Mouse (Mus musculus) kidney, postnatal 25 days (tissue): ENCODE data around the gene Myh11.

Experiments
- DNase-seq, 2 experiments: peaks; one replicate each; pipeline ENCODE4 v3.0.0; 2021; ENCODE audit warnings: mixed read lengths in 2 of 2

Gene Myh11

GRCm38 (mm10) chr16:14291223-14291622, at the start of gene Myh11:
Gene Myh11 (minus strand): TSS chr16:14291372.
- peak; percentile 77 to 80 for DNase-seq

DNA sequence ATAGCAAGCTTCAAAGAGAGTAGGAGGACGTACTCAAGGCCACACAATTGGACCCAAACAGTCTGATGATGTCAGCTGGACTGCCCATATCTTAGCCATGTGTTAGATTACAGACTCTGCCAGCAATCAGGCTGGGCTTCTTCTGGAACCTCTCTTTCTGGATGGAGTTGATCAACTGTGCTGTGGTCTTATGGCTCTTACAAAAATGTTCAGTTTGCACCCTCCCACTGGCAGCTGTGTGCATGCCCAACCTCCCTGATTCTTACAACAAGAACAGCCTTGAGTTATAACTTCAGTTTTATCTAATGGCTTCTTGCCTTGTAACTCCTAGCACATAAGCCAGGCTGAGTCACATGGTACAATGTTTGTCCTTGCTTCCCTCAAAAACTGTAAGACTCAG, 37.0 kb upstream of the Myh11 start:
- DNase-seq: no peak

GRCm38 (mm10) chr16:14320494-14320893, 29.3 kb upstream of the Myh11 start:
- DNase-seq: no peak

DNA sequence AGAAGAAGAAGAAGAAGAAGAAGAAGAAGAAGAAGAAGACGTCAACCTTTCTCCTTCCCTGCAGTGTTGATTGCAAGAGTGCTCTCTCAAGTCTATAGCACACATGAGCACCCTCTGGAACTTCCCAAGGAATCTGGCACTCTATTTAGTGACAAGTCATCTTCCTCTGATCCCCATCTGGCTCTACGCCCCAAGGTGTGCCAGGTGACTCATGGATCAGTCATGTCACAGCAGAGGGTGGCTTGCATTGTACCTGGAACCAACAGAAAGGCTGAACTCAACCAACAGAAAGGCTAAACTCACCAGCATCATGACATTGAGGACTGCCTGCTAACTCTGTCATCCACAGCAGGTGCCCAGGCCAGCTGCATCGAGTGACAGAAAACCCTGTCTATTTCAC, 28.5 kb upstream of the Myh11 start:
- no peak for DNase-seq

DNA sequence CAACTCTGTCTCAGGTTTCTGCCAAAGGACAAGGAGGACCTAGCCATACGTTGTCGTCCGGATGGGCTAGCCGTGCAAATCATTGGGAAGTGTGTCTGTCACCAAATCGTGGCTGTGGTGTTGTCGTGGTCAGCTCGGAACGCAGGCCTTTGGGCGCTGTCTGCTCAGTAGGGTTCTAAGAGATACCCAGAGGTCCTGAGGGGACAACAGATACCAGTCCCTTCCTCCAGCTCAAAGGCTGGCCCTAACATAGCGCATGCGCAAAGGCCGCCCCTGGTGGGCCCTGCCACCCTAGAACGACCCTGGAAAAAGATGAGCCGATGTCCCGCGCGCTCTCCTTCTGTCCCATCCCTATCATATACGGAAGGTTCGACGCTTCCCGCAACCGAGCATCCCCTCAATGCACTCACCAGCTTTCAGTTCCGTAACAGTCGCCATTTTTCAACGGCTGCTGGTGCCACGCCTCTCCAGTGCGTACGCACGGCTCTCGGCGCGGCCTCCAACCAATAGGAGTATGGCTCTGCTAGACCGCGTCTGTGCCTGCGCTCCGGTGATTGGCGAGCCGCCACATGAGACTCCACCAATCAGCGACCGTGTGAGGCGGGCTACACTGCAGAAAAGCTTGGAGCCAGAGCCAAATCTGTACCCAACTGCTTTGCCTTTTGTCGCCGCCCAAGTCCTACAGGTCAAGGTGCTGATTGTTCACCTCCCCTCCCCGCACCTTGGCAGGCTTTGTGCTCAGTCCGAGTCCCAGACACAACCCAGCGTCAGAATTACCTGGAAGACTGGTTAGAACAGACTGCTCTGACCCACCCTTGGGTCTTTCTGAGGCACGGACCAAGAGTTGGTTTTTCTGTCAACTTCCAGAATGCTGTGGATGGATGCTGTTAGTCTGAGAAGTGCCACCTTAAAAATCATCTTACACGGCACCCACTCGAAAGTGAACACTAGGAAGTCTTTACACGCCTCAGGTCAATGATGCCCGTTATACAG, 26.0 kb upstream of the Myh11 start, which contains the start of gene Fopnl:
Fopnl (minus strand) TSS at position 522 of the 993 bp plus-strand sequence.
- DNase-seq: peak; percentile 99

DNA sequence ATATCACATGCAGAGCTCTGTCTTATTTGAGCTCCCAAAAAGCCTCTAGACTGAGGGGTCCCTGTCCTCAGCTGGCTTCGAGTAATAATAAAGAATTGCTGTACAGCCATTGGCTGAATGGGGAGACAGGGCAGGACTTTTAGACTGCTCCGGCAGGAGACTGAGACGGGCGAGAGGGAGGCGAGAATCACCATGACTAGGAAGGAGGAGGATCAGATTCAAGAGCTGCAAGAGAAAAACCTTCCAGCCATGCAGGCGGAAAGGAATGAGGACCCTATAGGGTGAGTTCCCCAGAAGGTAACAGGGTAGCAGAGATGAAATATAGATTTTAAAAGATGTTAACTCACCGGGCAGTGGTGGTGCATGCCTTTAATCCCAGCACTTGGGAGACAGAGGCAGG, 21.7 kb upstream of the Myh11 start:
- DNase-seq: no peak

- DNase-seq: peak in 1 of 2 experiments; percentile 35
Measured at GRCm38 (mm10) chr16:14311371-14311770, 20.2 kb upstream of the Myh11 start.

GRCm38 (mm10) chr16:14309833-14310232, 18.7 kb upstream of the Myh11 start:
- DNase-seq: no peak

- DNase-seq: no peak
Measured at GRCm38 (mm10) chr16:14308245-14309073, 17.3 kb upstream of the Myh11 start.

DNA sequence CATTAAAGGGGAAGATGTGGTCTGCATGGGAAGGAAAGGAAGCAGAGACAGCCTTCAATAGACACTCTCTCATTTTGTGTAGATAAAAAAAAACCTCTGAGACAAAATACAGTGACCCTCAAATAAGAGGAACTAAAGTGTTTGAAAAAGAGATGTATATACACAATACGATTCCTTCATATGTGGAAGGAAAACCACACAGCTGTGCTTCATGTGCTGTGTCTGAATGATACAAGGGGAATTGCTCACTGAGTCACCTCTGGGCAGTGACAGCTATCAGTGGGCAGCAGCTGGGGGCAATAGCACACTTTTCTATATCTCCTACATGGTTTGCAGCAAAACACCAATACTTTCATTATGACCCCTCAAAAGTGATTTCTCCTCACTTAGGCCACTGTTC, 16.2 kb upstream of the Myh11 start:
- DNase-seq: no peak

DNA sequence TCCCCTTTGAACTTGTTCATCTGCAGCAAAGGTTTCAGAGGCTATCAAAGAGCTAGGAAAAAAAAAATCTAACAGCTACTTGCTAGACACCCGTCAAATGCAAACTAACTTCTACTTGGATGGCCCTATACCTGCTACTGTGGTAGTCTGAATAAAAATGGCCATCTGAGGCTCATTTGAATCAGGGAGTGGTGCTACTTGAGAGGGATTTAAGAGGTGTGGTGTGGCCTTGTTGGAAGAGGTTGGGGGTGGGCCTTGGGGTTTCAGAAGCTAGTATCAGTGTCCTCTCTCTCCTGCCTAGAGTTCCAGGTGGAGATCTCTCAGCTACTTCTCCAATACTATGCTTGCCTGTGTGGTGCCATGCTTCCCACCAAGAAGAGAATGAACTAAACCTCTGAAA, 15.3 kb upstream of the Myh11 start:
- DNase-seq: no peak

- DNase-seq: no peak
Measured at GRCm38 (mm10) chr16:14304791-14305190, 13.6 kb upstream of the Myh11 start.

- DNase-seq: no peak
Measured at GRCm38 (mm10) chr16:14303676-14304075, 12.5 kb upstream of the Myh11 start.

- DNase-seq: no peak
Measured at GRCm38 (mm10) chr16:14303148-14303547, 12.0 kb upstream of the Myh11 start.

DNA sequence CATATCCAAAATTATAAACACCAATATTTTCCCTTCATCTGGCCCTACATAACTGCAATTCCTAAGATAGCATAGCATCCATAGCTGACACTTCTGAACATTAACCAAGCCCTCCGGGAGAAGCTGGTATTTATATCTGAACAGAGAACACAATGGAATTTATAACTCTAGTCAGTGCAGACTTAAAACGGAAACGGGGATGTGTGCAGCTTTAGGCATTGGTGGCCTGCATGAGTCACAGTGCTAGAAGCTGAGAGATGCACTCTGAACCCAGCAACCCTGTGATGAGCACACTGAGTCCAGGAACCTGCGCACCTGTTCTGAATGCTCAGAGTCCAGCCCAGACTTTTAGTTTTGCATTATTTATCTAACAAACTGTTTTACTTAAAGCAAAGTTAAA, 7.3 kb upstream of the Myh11 start:
- no peak for DNase-seq

DNA sequence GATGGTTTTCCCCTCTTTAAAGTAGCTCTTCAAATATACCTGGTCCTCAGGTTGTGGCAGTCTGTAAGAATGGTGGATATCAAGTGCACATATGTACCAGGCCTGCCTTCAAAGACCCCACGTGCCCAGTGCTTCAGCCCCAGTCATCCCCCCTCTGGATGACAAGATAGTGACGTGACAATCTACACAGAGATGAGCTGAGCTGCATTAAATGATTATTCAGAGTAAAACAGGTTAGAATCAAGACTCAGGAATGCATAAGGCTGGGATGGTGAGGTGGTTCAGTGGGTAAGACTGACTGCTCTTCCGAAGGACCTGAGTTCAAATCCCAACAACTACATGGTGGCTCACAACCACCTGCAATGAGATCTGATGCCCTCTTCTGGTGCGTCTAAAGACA, 6.6 kb upstream of the Myh11 start:
- no peak for DNase-seq

DNA sequence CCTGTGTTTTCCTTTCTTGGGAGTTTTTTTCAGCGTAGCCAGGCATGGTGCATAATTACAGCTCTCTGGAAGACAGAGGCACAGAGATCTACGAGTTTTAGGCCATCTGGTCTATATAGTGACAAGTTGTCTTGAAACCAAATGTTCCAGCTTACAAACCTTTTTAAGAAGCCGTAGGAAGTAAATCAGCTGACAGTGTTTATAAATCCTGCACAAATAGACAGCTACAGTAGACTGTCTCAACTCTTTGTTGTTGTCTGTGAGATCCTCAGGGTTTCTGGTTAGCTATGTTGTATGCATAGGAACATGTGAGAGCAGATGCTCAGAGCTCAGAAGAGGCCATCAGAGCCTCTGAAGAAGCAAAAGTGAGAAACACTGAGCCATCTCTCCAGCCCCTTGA, 6.0 kb upstream of the Myh11 start:
- no peak for DNase-seq

DNA sequence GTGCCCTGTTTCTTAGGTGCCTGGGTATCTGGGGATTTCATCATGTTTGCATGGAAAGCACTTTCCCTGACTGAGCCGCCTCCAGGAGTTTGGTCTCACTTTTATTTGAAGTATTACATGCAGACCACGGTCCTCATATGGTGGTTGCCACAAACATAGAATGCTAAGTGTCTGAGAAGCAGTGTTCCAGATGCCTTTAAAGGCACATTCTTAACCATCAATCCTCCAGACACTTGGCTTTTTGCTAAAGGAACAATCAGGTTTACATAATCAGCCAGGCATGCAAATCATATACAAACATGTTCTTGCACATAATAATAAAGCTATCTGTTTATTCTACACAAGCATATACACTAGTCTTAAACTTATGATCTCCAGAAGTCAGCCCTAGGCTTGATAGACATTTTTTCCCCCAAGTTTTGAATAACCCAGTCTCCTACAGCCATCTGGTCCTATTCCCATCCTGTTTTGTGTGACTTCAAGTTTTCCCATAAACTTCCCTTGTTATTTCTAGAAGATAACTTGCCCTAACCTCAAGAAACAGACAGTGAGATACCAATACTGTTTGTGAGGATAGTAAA, 5.5 kb upstream of the Myh11 start:
- DNase-seq: no peak

GRCm38 (mm10) chr16:14295291-14295690, 4.1 kb upstream of the Myh11 start:
- no peak for DNase-seq

DNA sequence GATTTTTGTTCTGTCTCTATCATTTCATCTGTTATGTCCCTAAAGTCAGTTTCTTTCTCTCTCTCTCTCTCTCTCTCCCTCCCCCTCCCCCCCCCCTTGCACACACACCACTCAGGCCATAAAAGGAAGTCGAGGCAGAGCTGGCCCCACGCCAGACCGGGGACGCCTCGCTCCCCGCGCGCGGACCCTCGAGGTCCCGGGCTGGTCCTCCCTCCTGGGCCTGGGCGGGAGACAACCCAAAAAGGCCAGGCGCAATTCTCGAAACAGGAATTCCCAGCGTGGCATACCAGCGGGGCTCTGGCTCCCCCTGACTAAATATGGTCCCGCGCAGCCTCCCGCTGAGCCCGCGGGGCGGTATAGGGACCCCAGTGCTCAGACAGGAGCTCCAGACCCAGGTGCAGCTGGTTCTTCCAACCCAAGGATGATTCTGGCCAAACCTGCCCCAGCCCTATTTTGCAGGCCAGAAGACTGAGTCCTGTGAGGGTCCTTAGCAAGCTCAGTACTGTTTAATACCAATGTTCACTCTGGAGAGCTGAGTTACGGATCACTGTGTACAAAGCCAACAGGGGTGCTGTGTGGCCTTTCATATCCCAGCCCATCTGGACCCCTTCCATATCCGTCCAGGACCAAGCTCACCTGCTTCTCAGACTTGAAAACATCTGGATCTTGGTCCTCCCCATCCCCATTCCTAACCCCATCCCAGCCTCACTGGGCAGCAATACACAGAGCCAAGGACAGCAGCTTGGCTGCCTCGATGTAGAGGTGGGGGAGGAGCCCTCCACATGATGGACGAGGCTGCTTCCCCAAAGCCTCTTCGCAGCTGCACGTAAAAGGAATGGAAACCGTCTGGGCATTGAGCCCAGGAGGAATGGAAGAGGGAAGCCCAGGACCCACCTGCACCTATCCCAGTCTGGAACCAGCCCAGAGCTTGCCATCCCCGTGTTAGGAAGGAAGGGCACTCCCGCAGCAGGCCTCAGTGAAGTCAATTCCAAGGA, 1.3 kb upstream of the Myh11 start:
- peak; percentile 8 to 41 for DNase-seq

GRCm38 (mm10) chr16:14272374-14272965, 18.7 kb downstream of the Myh11 start:
- DNase-seq: no peak
